Mouse (Mus musculus) stomach, postnatal 0 days (tissue): ENCODE data around the gene Entpd2. TPM values are rescaled to one million over a fixed set of nuclear protein-coding genes. Genes with fewer than 3 reads are reported as not detected.

Experiments used
- ATAC-seq: fragments of 200-750 bp; cut with Nextera tagmentation; 2 replicates; pipeline ENCODE4 v1.8.0; 2017; ENCODE audit not compliant: low FRiP score, low TSS enrichment
- DNase-seq: peaks from one replicate; pipeline ENCODE4 v3.0.0-alpha.2; 2016; ENCODE audit warnings: low spot score
- H3K27ac ChIP-seq: fragments of 300-500 bp; sonication (generic); replicated peaks from 2 replicates; pipeline ENCODE4 v1.5.1; 2014; ENCODE audit warnings: mild to moderate bottlenecking, control low read depth
- H3K27me3 ChIP-seq: fragments of 300-500 bp; sonication (generic); 2 replicates; pipeline ENCODE4 v1.6.1; 2014; ENCODE audit warnings: low read length; ENCODE audit not compliant: control insufficient read depth, insufficient read depth
- H3K36me3 ChIP-seq: fragments of 300-500 bp; sonication (generic); 2 replicates; pipeline ENCODE4 v1.6.1; 2014; ENCODE audit warnings: low read length, mixed read lengths; ENCODE audit not compliant: control insufficient read depth, insufficient read depth
- H3K4me1 ChIP-seq: fragments of 300-500 bp; sonication (generic); replicated peaks from 2 replicates; pipeline ENCODE4 v1.6.1; 2014; ENCODE audit warnings: antibody characterized with exemption; ENCODE audit not compliant: control insufficient read depth, insufficient read depth
- H3K4me2 ChIP-seq: fragments of 300-500 bp; sonication (generic); replicated peaks from 2 replicates; pipeline ENCODE4 v1.6.1; 2014; ENCODE audit warnings: low read depth, mild to moderate bottlenecking, control low read depth, moderate library complexity
- H3K4me3 ChIP-seq: fragments of 300-500 bp; sonication (generic); 2 replicates; pipeline ENCODE4 v1.5.1; 2014; ENCODE audit warnings: low read depth, low read length, control low read depth
- H3K9ac ChIP-seq: fragments of 300-500 bp; sonication (generic); 2 replicates; pipeline ENCODE4 v1.6.1; 2014; ENCODE audit warnings: mild to moderate bottlenecking, low read length, control low read depth, mixed read lengths
- H3K9me3 ChIP-seq: fragments of 300-500 bp; sonication (generic); 2 replicates; pipeline ENCODE4 v1.6.1; 2016; ENCODE audit warnings: low read length; ENCODE audit not compliant: control insufficient read depth
- CTCF ChIP-seq: IDR thresholded peaks from 2 replicates; pipeline ENCODE4 v1.5.1; 2016; ENCODE audit warnings: antibody characterized with exemption, low read depth, mild to moderate bottlenecking, moderate library complexity
- EP300 ChIP-seq: optimal IDR thresholded peaks from 2 replicates; pipeline ENCODE3; 2016; ENCODE audit warnings: antibody characterized with exemption
- WGBS: fragments of 180-500 bp; shearing (Covaris S2); extraction: QIAGEN DNeasy Blood & Tissue Kit; methylation state at CpG from one replicate; pipeline ENCODE4 v1.1.7; 2014; 5-methylcytosine and 5-hydroxymethylcytosine counted together
- polyA plus RNA-seq: library from polyadenylated mRNA; unstranded; fragments of >200 nt; fragmentation: Nextera tagmentation; extraction: Ambion mirVana; gene quantifications from 2 replicates; pipeline ENCODE4 v1.2.1, GENCODE M21; 2015

The Entpd2 gene
- polyA plus RNA-seq, 1 experiment from 2014 or later = 21.2 TPM

GRCm38 (mm10) chr2:25373431-25373830 lies 22.2 kb upstream of the Entpd2 start:
- Histone ChIP-seq H3K9me3 (no peaks in the 10 kb centered on the region), H3K4me2 (peak overlapping the region; percentile 99), H3K27ac (no peak overlapping the region), H3K4me3 (peak overlapping the region; percentile 66), H3K36me3 (no peaks in the 10 kb centered on the region), H3K9ac (peak overlapping the region; percentile 45; the same call in 1 of the 2 replicates), H3K4me1 (peaks cover 11% of the 10 kb centered on the region), H3K27me3 (no peaks in the 10 kb centered on the region)
- ATAC-seq (no peak), DNase-seq (no peak)
- no peak for TF ChIP-seq EP300
- no peak for TF ChIP-seq CTCF
- WGBS = 46% methylated on average over 2 of the region's 2 CpGs

- WGBS = 51% methylated on average over 4 of the region's 4 CpGs
- Histone ChIP-seq H3K4me2 (no peak overlapping the region), H3K9ac (no peak overlapping the region), H3K27me3 (no peaks in the 10 kb centered on the region), H3K27ac (no peak overlapping the region), H3K9me3 (no peaks in the 10 kb centered on the region), H3K36me3 (no peaks in the 10 kb centered on the region), H3K4me3 (no peak overlapping the region), H3K4me1 (peaks cover 11% of the 10 kb centered on the region)
- TF ChIP-seq EP300 = no peak
- peak; percentile 88 for TF ChIP-seq CTCF
- ATAC-seq (no peak), DNase-seq (peak; percentile 52)
These were observed 19.1 kb upstream of the Entpd2 start for GRCm38 (mm10) chr2:25376589-25376988.

- H3K36me3 ChIP-seq = no peaks in the 10 kb centered on the region
- 51% methylated on average over 5 of the region's 5 CpGs for WGBS
- ATAC-seq = peak; percentile 82
These were observed 11.2 kb upstream of the Entpd2 start for GRCm38 (mm10) chr2:25384492-25384891.

GRCm38 (mm10) chr2:25391266-25391665 lies 4.4 kb upstream of the Entpd2 start:
- Histone ChIP-seq H3K4me3 (no peak overlapping the region), H3K36me3 (no peaks in the 10 kb centered on the region), H3K9ac (no peak overlapping the region), H3K27me3 (no peaks in the 10 kb centered on the region), H3K4me2 (no peak overlapping the region), H3K9me3 (no peaks in the 10 kb centered on the region), H3K4me1 (peaks cover 8% of the 10 kb centered on the region), H3K27ac (no peak overlapping the region)
- TF ChIP-seq CTCF (no peak), EP300 (no peak)
- ATAC-seq (no peak), DNase-seq (no peak)
- WGBS = 65% methylated on average over 5 of the region's 5 CpGs

More at GRCm38 (mm10) chr2:25384492-25384891, 11.2 kb upstream of the Entpd2 start:
- DNase-seq = no peak
- no peaks in the 10 kb centered on the region for H3K9me3 ChIP-seq
- no peak overlapping the region for H3K27ac ChIP-seq
- H3K4me1 ChIP-seq = no peaks in the 10 kb centered on the region
- no peak overlapping the region for H3K4me3 ChIP-seq
- H3K27me3 ChIP-seq = no peaks in the 10 kb centered on the region
- H3K4me2 ChIP-seq = no peak overlapping the region
- no peak for TF ChIP-seq EP300
- no peak for TF ChIP-seq CTCF
- no peak overlapping the region for H3K9ac ChIP-seq

GRCm38 (mm10) chr2:25394281-25395221 lies 1.1 kb upstream of the Entpd2 start:
- no peaks in the 10 kb centered on the region for H3K27me3 ChIP-seq
- WGBS = 39% methylated on average over 3 of the region's 3 CpGs

GRCm38 (mm10) chr2:25396597-25396983 lies 916 bp downstream of the Entpd2 start:
- DNase-seq = no peak
- Histone ChIP-seq H3K9me3 (no peaks in the 10 kb centered on the region), H3K27ac (no peak overlapping the region), H3K9ac (peak overlapping the region; percentile 70; the same call in 1 of the 2 replicates), H3K4me3 (peak overlapping the region; percentile 52), H3K4me1 (peaks cover 10% of the 10 kb centered on the region), H3K4me2 (peak overlapping the region; percentile 89), H3K27me3 (no peaks in the 10 kb centered on the region), H3K36me3 (no peaks in the 10 kb centered on the region)
- 46% methylated on average over 3 of the region's 3 CpGs for WGBS
- ATAC-seq = no peak
- no peak for TF ChIP-seq CTCF
- TF ChIP-seq EP300 = no peak

More at GRCm38 (mm10) chr2:25394281-25395221, 1.1 kb upstream of the Entpd2 start:
- TF ChIP-seq CTCF (no peak), EP300 (no peak)
- DNase-seq (no peak), ATAC-seq (peak; percentile 36; the same call in 1 of the 2 replicates)
- H3K4me2 ChIP-seq = no peak overlapping the region
- no peaks in the 10 kb centered on the region for H3K36me3 ChIP-seq
- H3K9ac ChIP-seq = no peak overlapping the region
- H3K9me3 ChIP-seq = no peaks in the 10 kb centered on the region
- no peak overlapping the region for H3K4me3 ChIP-seq
- peaks cover 10% of the 10 kb centered on the region for H3K4me1 ChIP-seq
- peak overlapping the region; percentile 73 for H3K27ac ChIP-seq
